Mouse (Mus musculus) kidney, postnatal 14 days (tissue): ENCODE measurements around the gene Ppp1r37.
"Not testable (repeated sequence)": the region's sequence is repeated elsewhere in the genome, so short reads cannot be mapped to it uniquely, and the experiment has no call there.

Experiments
- DNase-seq: peaks from one replicate; pipeline ENCODE4 v3.0.0; 2022; ENCODE audit warnings: mixed read lengths

Gene Ppp1r37

GRCm38 (mm10) chr7:19562643-19563410, at the start of gene Ppp1r37:
TSS of gene Ppp1r37 (minus strand) at chr7:19563076.
- peak; percentile 68 for DNase-seq

GRCm38 (mm10) chr7:19610969-19611368, 48.1 kb upstream of the Ppp1r37 start:
- no peak for DNase-seq

GRCm38 (mm10) chr7:19609641-19610332, 46.9 kb upstream of the Ppp1r37 start:
- peak; percentile 18 for DNase-seq

- no peak for DNase-seq
These were observed 44.4 kb upstream of the Ppp1r37 start for GRCm38 (mm10) chr7:19607291-19607690.

- not testable (repeated sequence) for DNase-seq
These were observed 41.8 kb upstream of the Ppp1r37 start for GRCm38 (mm10) chr7:19604606-19605214.

GRCm38 (mm10) chr7:19603849-19604605, 41.2 kb upstream of the Ppp1r37 start, which contains the start of gene Clasrp:
TSS of gene Clasrp (minus strand) at chr7:19604486.
- DNase-seq: peak; percentile 97

- no peak for DNase-seq
These were observed 40.2 kb upstream of the Ppp1r37 start for GRCm38 (mm10) chr7:19603055-19603454.

GRCm38 (mm10) chr7:19600562-19600961, 37.7 kb upstream of the Ppp1r37 start:
- DNase-seq: no peak

- DNase-seq: no peak
These were observed 30.3 kb upstream of the Ppp1r37 start for GRCm38 (mm10) chr7:19593061-19593730.

- peak; percentile 80 for DNase-seq
These were observed 27.0 kb upstream of the Ppp1r37 start for GRCm38 (mm10) chr7:19589917-19590316.

- DNase-seq: peak; percentile 59
These were observed 26.3 kb upstream of the Ppp1r37 start for GRCm38 (mm10) chr7:19589207-19589606.

GRCm38 (mm10) chr7:19586269-19586668, 23.4 kb upstream of the Ppp1r37 start:
- no peak for DNase-seq

- no peak for DNase-seq
These were observed 17.8 kb upstream of the Ppp1r37 start for GRCm38 (mm10) chr7:19580634-19581033.

GRCm38 (mm10) chr7:19579751-19580150, 16.9 kb upstream of the Ppp1r37 start:
- no peak for DNase-seq

GRCm38 (mm10) chr7:19578436-19578835, 15.6 kb upstream of the Ppp1r37 start:
- no peak for DNase-seq

- DNase-seq: no peak
These were observed 15.1 kb upstream of the Ppp1r37 start for GRCm38 (mm10) chr7:19577877-19578414.

GRCm38 (mm10) chr7:19577141-19577852, 14.4 kb upstream of the Ppp1r37 start, which contains the start of the genes Zfp296 and Gemin7:
TSS of gene Zfp296 (plus strand) at chr7:19577287.
TSS of gene Gemin7 (minus strand) at chr7:19577595.
- peak; percentile 55 for DNase-seq

- DNase-seq: no peak
These were observed 12.7 kb upstream of the Ppp1r37 start for GRCm38 (mm10) chr7:19575559-19575958.

- no peak for DNase-seq
These were observed 10.9 kb upstream of the Ppp1r37 start for GRCm38 (mm10) chr7:19573776-19574140.

GRCm38 (mm10) chr7:19572926-19573775, 10.3 kb upstream of the Ppp1r37 start:
- DNase-seq: peak; percentile 87
